Mouse (Mus musculus) liver, embryonic 14.5 days (tissue): ENCODE measurements at regions not wholly inside any gene's neighbourhood (a gene's known extent, or its start where the extent isn't known, plus 50 kb on each side); places are given as distances from the start of the nearest gene placed in this dataset.

Experiments used
- CTCF ChIP-seq: IDR thresholded peaks from 2 replicates; pipeline ENCODE4 v1.5.1; 2016; ENCODE audit warnings: antibody characterized with exemption, low read depth, control low read depth
- EP300 ChIP-seq: IDR thresholded peaks from 2 replicates; pipeline ENCODE4 v1.6.1; 2016; ENCODE audit warnings: antibody characterized with exemption, low read depth

DNA sequence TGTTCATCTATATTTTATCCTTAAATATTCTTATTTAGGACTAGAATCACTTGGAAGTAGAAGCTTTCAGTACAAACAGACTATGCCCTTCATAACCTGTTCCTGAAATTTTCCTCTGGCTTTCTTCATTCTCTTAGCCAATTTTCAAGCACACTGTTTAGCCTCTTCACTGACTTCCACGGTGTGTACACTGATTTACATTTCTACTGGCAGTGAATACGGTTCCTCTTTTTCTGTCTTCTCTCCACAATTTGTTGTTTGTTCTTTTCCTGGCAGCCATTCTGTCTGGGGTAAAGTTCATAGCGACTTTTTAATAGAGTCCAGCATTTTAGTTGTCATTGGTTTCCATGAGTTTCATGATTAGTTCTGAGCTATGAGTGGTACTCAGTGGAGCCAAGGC, 651.6 kb downstream of the Ryr2 start:
- TF ChIP-seq CTCF (no peak), EP300 (no peak)
